Mouse (Mus musculus) forebrain, embryonic 11.5 days (tissue): ENCODE data around the gene Crb1. TPM values are rescaled to one million over a fixed set of nuclear protein-coding genes. Genes with fewer than 3 reads are reported as not detected.
A peak's percentile ranks its signal among the peaks of the same experiment; 100 is the strongest.

Experiments
- ATAC-seq: fragments of 200-750 bp; cut with Nextera tagmentation; replicated peaks from 2 replicates; pipeline ENCODE4 v1.8.0; 2017; ENCODE audit warnings: moderate TSS enrichment; ENCODE audit not compliant: low FRiP score
- DNase-seq: peaks from one replicate; pipeline ENCODE4 v3.0.0-alpha.2; 2017; ENCODE audit warnings: low spot score
- H3K27ac ChIP-seq: fragments of 300-500 bp; sonication (generic); 2 replicates; pipeline ENCODE4 v1.5.1; 2014; ENCODE audit warnings: low read depth, low read length
- H3K27me3 ChIP-seq: fragments of 300-500 bp; sonication (generic); 2 replicates; pipeline ENCODE4 v1.6.1; 2014; ENCODE audit warnings: mild to moderate bottlenecking, low read length, mixed read lengths; ENCODE audit not compliant: control insufficient read depth, insufficient read depth
- H3K36me3 ChIP-seq: fragments of 300-500 bp; sonication (generic); 2 replicates; pipeline ENCODE4 v1.6.1; 2014; ENCODE audit warnings: mild to moderate bottlenecking, low read length, moderate library complexity, mixed read lengths; ENCODE audit not compliant: control insufficient read depth, insufficient read depth
- H3K4me1 ChIP-seq: fragments of 300-500 bp; sonication (generic); replicated peaks from 2 replicates; pipeline ENCODE4 v1.6.1; 2014; ENCODE audit warnings: low read length, mixed read lengths; ENCODE audit not compliant: control insufficient read depth, insufficient read depth
- H3K4me2 ChIP-seq: fragments of 300-500 bp; sonication (generic); 2 replicates; pipeline ENCODE4 v1.6.1; 2014; ENCODE audit warnings: low read depth, mild to moderate bottlenecking, low read length, moderate library complexity, mixed read lengths; ENCODE audit not compliant: severe bottlenecking
- H3K4me3 ChIP-seq: fragments of 300-500 bp; sonication (generic); 2 replicates; pipeline ENCODE4 v1.5.1; 2014; ENCODE audit warnings: low read depth, low read length
- H3K9ac ChIP-seq: fragments of 300-500 bp; sonication (generic); 2 replicates; pipeline ENCODE4 v1.6.1; 2014; ENCODE audit warnings: low read length
- H3K9me3 ChIP-seq: fragments of 300-500 bp; sonication (generic); 2 replicates; pipeline ENCODE4 v1.6.1; 2016; ENCODE audit warnings: low read length, mixed read lengths; ENCODE audit not compliant: control insufficient read depth
- WGBS: fragments of 180-500 bp; shearing (Covaris S2); extraction: QIAGEN DNeasy Blood & Tissue Kit; methylation state at CpG from one replicate; pipeline ENCODE4 v1.1.7; 2014; 5-methylcytosine and 5-hydroxymethylcytosine counted together
- polyA plus RNA-seq: library from polyadenylated mRNA; unstranded; fragments of >200 nt; fragmentation: Nextera tagmentation; extraction: Ambion mirVana; gene quantifications from 2 replicates; pipeline ENCODE4 v1.2.1, GENCODE M21; 2014

Crb1 gene
- polyA plus RNA-seq, 1 experiment from 2014 or later: 2.0 TPM

DNA sequence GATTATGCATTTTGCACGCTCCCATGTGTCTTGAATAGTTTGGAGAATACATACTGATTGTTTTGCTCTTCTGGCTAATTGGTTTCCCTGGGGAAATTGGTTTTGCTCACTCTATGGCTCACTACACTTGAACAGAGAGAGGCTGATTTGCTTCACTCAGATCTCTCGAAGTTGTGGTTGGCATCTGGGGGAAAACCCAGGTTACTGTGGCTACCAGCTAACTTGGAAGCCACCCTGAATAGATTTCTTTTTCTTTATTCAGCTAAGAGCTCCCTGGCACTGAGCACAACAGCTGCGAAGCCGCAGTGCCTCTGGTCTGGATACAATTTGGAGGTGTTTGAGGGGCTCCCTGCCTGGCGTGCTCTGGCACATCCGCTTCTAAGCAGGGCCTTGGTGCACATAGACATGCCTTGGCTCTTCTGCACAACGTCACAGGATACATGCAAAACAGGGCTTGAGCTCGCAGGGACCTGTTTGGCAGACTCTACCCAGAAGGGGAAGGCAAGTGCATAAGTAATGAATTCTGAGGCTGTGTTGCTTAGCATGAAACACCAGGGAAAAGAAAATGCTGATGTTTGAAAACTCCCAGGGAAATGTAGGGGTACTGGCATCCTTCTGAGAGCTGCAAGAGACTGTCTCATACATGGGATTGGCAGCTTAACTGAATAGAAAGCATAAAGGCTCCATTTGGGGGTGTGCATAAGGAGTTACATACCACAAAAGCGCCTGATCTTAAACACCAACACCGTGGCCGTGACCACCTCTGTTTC is 30.1 kb downstream of the Crb1 start:
- no peaks in the 10 kb centered on the region for H3K9me3 ChIP-seq
- WGBS: 42% methylated on average over 11 of the region's 11 CpGs
- peak; percentile 61 for DNase-seq
- H3K4me1 ChIP-seq: peaks cover 13% of the 10 kb centered on the region
- peak overlapping the region; percentile 88 for H3K27ac ChIP-seq
- ATAC-seq: peak; percentile 87
- no peak overlapping the region for H3K4me3 ChIP-seq
- H3K4me2 ChIP-seq: no peak overlapping the region
- H3K36me3 ChIP-seq: no peaks in the 10 kb centered on the region
- peak overlapping the region; percentile 16; the same call in 1 of the 2 replicates for H3K9ac ChIP-seq
- H3K27me3 ChIP-seq: no peaks in the 10 kb centered on the region

DNA sequence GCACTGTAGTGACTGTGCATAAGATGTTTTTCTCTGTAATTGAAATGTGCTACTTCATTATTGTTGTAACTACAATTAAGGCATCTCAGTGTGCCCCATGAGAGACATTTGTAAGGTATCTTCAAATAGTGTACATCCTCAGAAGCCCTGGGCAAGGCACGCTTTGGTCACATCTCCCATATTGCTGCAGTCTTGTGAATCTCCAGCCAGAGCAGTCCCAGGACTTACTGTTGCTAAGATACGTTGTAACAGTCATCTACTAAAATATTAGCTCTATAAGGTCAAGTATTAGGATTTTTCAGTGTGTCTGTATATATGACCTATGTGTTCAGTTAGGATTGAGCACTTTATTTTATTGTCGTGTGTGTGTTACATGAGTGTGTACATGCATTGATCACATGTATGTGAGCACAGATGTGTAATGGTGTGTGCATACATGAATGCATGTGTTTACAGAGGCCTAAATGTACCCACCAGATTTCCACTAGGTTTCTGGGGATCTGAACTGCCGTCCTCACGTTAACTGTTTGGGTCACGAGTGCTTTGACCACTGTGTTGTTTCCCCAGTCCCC is 30.8 kb downstream of the Crb1 start:
- no peaks in the 10 kb centered on the region for H3K27me3 ChIP-seq
- no peaks in the 10 kb centered on the region for H3K9me3 ChIP-seq
- H3K9ac ChIP-seq: no peak overlapping the region
- DNase-seq (no peak), ATAC-seq (no peak; the same call in none of the 2 replicates)
- H3K4me2 ChIP-seq: no peak overlapping the region
- H3K36me3 ChIP-seq: no peaks in the 10 kb centered on the region
- peak overlapping the region; percentile 88; the same call in 1 of the 2 replicates for H3K27ac ChIP-seq
- H3K4me3 ChIP-seq: no peak overlapping the region
- 44% methylated on average over 6 of the region's 6 CpGs for WGBS
- H3K4me1 ChIP-seq: peaks cover 13% of the 10 kb centered on the region

DNA sequence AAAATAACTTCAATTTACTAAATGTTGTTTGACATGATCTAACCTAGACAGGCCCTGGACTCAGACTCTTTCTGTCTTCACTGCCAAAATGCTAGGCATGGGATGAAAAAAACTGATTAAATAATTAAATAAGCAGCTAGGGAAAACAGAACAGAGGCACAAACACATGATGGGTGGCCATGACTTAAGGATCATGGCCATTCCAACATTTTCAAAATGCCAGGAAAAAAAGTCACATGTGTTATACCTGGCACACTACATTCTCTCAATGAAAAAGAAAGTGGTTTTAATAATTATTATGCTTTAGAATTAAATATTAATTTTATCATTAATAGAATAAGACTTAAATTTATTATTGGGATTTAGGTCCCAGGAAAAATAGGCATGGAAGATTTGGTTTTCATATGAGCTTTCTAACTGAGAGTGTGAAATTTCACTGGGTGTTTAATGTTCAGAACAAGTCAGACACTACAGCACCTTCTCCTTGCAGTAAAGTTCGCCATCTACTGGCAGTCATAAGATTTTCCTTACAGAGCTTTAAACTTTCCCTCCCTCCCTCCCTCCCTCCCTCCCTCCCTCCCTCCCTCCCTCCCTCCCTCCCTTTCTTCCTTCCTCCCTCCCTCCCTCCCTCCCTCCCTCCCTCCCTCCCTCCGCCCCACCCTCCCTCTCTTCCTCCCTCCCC is 36.6 kb downstream of the Crb1 start:
- no peaks in the 10 kb centered on the region for H3K27me3 ChIP-seq
- H3K4me1 ChIP-seq: no peaks in the 10 kb centered on the region
- H3K27ac ChIP-seq: no peak overlapping the region
- DNase-seq (no peak), ATAC-seq (peak; percentile 79; the same call in 1 of the 2 replicates)
- no peak overlapping the region for H3K4me3 ChIP-seq
- no peak overlapping the region for H3K9ac ChIP-seq
- H3K4me2 ChIP-seq: no peak overlapping the region
- no peaks in the 10 kb centered on the region for H3K36me3 ChIP-seq
- H3K9me3 ChIP-seq: no peaks in the 10 kb centered on the region
- WGBS: 4% methylated on average over 1 of the region's 2 CpGs

DNA sequence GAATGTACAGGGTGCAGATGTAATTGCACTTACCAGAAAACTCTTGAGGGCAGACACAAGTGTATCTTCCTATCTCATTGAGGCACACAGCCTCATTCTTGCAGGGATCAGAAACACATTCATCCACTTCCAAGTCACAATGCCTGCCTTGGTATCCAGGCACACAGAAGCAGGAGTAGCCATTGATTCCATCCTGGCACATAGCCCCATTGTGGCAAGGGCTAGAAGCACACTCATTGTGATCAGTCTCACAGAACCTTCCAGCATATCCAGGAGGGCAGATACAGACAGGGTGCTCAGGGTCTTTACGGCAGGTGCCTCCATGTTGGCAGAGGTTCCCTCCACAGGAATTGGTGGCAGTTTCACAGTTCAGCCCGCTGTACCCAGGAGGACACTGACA is 39.9 kb downstream of the Crb1 start:
- no peak overlapping the region for H3K4me2 ChIP-seq
- H3K27me3 ChIP-seq: no peaks in the 10 kb centered on the region
- WGBS: 78% methylated on average over 2 of the region's 2 CpGs
- no peak overlapping the region for H3K9ac ChIP-seq
- DNase-seq (no peak), ATAC-seq (no peak)
- H3K4me3 ChIP-seq: no peak overlapping the region
- H3K36me3 ChIP-seq: no peaks in the 10 kb centered on the region
- H3K9me3 ChIP-seq: no peaks in the 10 kb centered on the region
- no peaks in the 10 kb centered on the region for H3K4me1 ChIP-seq
- no peak overlapping the region for H3K27ac ChIP-seq

DNA sequence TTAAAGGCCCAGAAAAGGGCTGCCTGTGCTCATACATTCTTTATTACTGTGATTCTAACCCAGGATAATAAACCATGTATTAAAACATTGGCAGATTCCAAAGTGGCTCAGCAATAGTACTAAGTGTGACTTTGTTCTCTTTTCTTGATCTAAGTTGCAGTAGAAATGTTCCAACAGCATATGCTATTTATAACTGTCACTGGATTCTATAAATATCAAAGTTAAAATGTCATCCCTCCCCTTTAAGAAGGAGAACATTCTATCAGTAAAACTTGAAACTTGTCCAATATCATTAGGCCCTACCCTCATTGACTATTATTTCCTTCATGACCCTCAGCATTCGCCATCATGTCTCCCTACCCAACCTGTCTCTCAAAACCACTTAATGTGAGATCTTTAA is 48.1 kb downstream of the Crb1 start:
- H3K27me3 ChIP-seq: no peaks in the 10 kb centered on the region
- no peaks in the 10 kb centered on the region for H3K36me3 ChIP-seq
- H3K9ac ChIP-seq: no peak overlapping the region
- DNase-seq: no peak
- H3K9me3 ChIP-seq: no peaks in the 10 kb centered on the region
- no peak overlapping the region for H3K4me2 ChIP-seq
- H3K4me1 ChIP-seq: no peaks in the 10 kb centered on the region
- H3K27ac ChIP-seq: no peak overlapping the region
- 87% methylated on average over 1 of the region's 1 CpGs for WGBS
- H3K4me3 ChIP-seq: no peak overlapping the region
- no peak for ATAC-seq

DNA sequence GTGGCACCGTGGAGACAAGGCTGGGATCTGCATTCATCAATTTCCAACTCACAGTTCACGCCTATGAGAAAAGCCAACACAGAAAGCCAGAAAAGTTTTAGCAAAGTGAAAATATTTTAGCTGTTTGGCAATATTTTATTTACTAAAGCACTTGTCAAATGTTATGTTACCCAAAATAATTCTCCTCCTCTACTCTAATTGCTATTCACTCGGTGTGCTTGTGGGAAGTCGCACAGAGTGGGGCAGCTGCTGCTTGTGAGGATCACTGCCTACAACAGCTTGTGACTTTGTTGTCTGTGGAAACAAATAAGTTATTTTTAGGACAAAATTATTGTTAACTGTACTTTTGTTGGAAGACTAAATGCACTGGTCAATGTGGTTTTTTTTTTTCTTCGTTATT is 48.6 kb downstream of the Crb1 start:
- H3K4me3 ChIP-seq: no peak overlapping the region
- ATAC-seq: no peak

DNA sequence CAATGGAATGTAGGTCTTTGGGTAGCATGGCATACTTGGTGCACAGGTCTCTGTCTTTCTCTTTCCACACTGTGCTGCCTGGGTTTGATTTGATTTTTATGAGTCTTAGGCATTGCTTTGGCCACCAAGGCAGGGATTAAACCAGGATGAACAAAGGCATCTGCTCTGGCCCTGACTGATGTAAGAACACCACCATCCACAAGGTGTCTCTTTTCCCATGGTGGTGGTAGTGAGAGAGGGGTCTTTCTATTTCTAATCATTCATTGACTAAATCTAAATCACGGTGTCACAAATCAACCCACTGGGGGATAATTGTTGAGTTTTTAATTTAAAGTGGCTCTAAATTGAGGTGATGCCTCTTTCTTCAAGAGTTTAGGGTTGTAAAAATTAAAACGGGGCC is 51.5 kb downstream of the Crb1 start:
- Histone ChIP-seq H3K9ac (no peak overlapping the region), H3K4me3 (no peak overlapping the region), H3K4me2 (no peak overlapping the region), H3K4me1 (no peaks in the 10 kb centered on the region), H3K27ac (no peak overlapping the region), H3K36me3 (no peaks in the 10 kb centered on the region), H3K9me3 (no peaks in the 10 kb centered on the region), H3K27me3 (no peaks in the 10 kb centered on the region)
- DNase-seq (no peak), ATAC-seq (0 out of 2 replicates have a peak, but pooled peaks have one; percentile 7)
- 70% methylated on average over 2 of the region's 2 CpGs for WGBS

More for the DNA sequence above, 48.6 kb downstream of the Crb1 start:
- no peak overlapping the region for H3K27ac ChIP-seq
- H3K9me3 ChIP-seq: no peaks in the 10 kb centered on the region
- H3K4me1 ChIP-seq: no peaks in the 10 kb centered on the region
- DNase-seq: no peak
- H3K36me3 ChIP-seq: no peaks in the 10 kb centered on the region
- H3K9ac ChIP-seq: no peak overlapping the region
- H3K27me3 ChIP-seq: no peaks in the 10 kb centered on the region
- WGBS: 90% methylated on average over 5 of the region's 5 CpGs
- no peak overlapping the region for H3K4me2 ChIP-seq

DNA sequence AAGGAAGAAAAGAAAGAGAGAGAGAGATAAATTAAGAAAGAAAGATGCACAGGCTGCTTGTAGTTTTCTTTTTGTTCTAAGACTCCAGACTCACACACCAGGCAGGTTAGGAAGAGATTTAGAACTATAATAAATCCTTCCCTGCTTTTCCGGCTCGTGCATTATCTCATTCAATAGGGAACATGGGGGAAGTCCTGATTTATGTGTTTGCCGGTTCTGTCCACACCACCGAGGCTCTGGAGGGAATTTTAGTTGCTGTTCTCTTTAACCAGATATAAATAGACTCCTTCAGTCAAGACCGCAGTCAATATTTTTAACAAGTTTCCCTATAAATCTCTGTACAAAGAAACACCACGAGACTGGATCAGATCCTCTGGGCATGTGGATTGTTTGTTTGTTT is 57.1 kb downstream of the Crb1 start:
- no peaks in the 10 kb centered on the region for H3K36me3 ChIP-seq
- no peak overlapping the region for H3K27ac ChIP-seq
- no peak for ATAC-seq
- H3K9ac ChIP-seq: no peak overlapping the region
- no peaks in the 10 kb centered on the region for H3K4me1 ChIP-seq
- 81% methylated on average over 6 of the region's 6 CpGs for WGBS
- no peaks in the 10 kb centered on the region for H3K9me3 ChIP-seq
- no peak overlapping the region for H3K4me2 ChIP-seq
- DNase-seq: no peak
- H3K27me3 ChIP-seq: no peaks in the 10 kb centered on the region
- no peak overlapping the region for H3K4me3 ChIP-seq
